Mouse (Mus musculus): ENCODE results near the gene Eid1. TPM values are rescaled to one million over a fixed set of nuclear protein-coding genes. Genes with fewer than 3 reads are reported as not detected.

The Eid1 gene
- polyA plus RNA-seq (2015; fragmentation: Nextera tagmentation; extraction: Ambion mirVana), result 106 and 120 TPM in 2 replicates

DNA sequence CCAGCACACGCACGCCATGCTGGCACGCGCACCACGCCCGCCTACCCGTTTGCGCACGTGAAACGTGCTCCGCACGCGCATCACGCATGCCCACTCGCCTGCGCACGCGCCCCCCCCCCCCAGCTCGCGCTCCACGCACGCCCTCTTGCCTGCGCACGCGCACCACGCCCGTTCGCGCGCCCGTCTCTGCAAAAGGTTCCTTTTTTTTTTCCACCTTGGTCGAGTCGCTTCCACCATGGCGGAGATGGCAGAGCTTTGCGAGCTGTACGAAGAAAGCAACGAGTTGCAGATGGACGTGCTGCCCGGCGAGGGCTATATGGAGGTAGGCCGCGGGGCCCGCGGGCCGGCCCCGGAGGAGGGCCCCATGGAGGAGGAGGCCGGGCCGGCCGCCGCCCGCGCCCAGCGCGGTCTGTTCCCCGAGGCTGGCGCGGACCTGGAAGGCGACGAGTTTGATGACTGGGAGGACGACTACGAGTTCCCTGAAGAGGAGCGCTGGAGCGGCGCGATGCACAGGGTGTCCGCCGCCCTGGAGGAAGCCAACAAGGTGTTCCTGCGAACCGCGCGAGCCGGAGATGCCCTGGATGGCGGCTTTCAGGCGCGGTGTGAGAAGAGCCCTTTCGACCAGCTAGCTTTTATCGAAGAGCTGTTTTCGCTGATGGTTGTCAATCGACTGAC lies at the start of gene Eid1:
TSS of gene Eid1 (plus strand) at position 139 of the 675 bp plus-strand sequence.
- peak within 1 kb of the TSS; percentile 84 for H3K4me2 ChIP-seq (ENCODE audit: low read length)
- H3K27ac ChIP-seq, result peak within 1 kb of the TSS; percentile 77
- no peaks in the 10 kb centered on the region for H3K9me3 ChIP-seq (replicated peaks; ENCODE audit: low read length)
- peak within 1 kb of the TSS; percentile 86 for H3K4me3 ChIP-seq (replicated peaks; ENCODE audit: low read depth, low read length)
- TF ChIP-seq CTCF (IDR thresholded peaks at IDR 0.05; ENCODE audit: low read depth), result no peak
- H3K36me3 ChIP-seq (ENCODE audit: insufficient read depth, low read length), result no peaks in the 10 kb centered on the region
- H3K9ac ChIP-seq (ENCODE audit: low read depth, low read length), result peak within 1 kb of the TSS; percentile 89
- H3K27me3 ChIP-seq (ENCODE audit: insufficient read depth, low read length), result no peaks in the 10 kb centered on the region
- H3K4me1 ChIP-seq (replicated peaks; ENCODE audit: insufficient read depth, low read length), result no peaks in the 10 kb centered on the region
- peak; percentile 78 for DNase-seq (ENCODE audit: low spot score)
- WGBS, result under 1% methylated on average over 69 of the region's 79 CpGs
- peak; percentile 91 for ATAC-seq (replicated peaks; ENCODE audit: low FRiP score, low read depth)

GRCm38 (mm10) chr2:125623211-125623610 lies 49.7 kb upstream of the Eid1 start:
- 0 out of 2 replicates have a peak, but pooled peaks cover 11% of the 10 kb centered on the region for H3K4me1 ChIP-seq (replicated peaks; ENCODE audit: insufficient read depth, low read length)
- no peak for ATAC-seq (replicated peaks; ENCODE audit: low FRiP score, low read depth)
- H3K9ac ChIP-seq (ENCODE audit: low read depth, low read length), result no peak overlapping the region
- H3K4me3 ChIP-seq (replicated peaks; ENCODE audit: low read depth, low read length), result no peak overlapping the region
- H3K36me3 ChIP-seq (ENCODE audit: insufficient read depth, low read length), result 0 out of 2 replicates have a peak, but pooled peaks cover 9% of the 10 kb centered on the region
- no peak for TF ChIP-seq CTCF (IDR thresholded peaks at IDR 0.05; ENCODE audit: low read depth)
- no peak overlapping the region for H3K27ac ChIP-seq
- H3K27me3 ChIP-seq (ENCODE audit: insufficient read depth, low read length), result no peaks in the 10 kb centered on the region
- H3K9me3 ChIP-seq (replicated peaks; ENCODE audit: low read length), result no peaks in the 10 kb centered on the region
- no peak for DNase-seq (ENCODE audit: low spot score)
- 91% methylated on average over 15 of the region's 15 CpGs for WGBS
- H3K4me2 ChIP-seq (ENCODE audit: low read length), result 0 out of 2 replicates have a peak overlapping the region, but pooled peaks have one; percentile 52

- peak; percentile 23 for DNase-seq (ENCODE audit: low spot score)
- Histone ChIP-seq H3K27ac (no peak overlapping the region; the same call in 1 of the 2 replicates), H3K36me3 (ENCODE audit: insufficient read depth, low read length) (0 out of 2 replicates have a peak, but pooled peaks cover 5% of the 10 kb centered on the region), H3K9me3 (replicated peaks; ENCODE audit: low read length) (no peaks in the 10 kb centered on the region), H3K4me1 (replicated peaks; ENCODE audit: insufficient read depth, low read length) (0 out of 2 replicates have a peak, but pooled peaks cover 11% of the 10 kb centered on the region), H3K9ac (ENCODE audit: low read depth, low read length) (peak overlapping the region; percentile 72), H3K4me3 (replicated peaks; ENCODE audit: low read depth, low read length) (peak overlapping the region; percentile 78), H3K4me2 (ENCODE audit: low read length) (peak overlapping the region; percentile 52), H3K27me3 (ENCODE audit: insufficient read depth, low read length) (no peaks in the 10 kb centered on the region)
- no peak for ATAC-seq (replicated peaks; ENCODE audit: low FRiP score, low read depth)
- WGBS, result 4% methylated on average over 9 of the region's 9 CpGs
- no peak for TF ChIP-seq CTCF (IDR thresholded peaks at IDR 0.05; ENCODE audit: low read depth)
These were observed 48.7 kb upstream of the Eid1 start for GRCm38 (mm10) chr2:125624127-125624685.

- no peaks in the 10 kb centered on the region for H3K27me3 ChIP-seq (ENCODE audit: insufficient read depth, low read length)
- peak; percentile 52 for TF ChIP-seq CTCF (IDR thresholded peaks at IDR 0.05; ENCODE audit: low read depth)
- H3K27ac ChIP-seq, result no peak within 1 kb of the TSS; the same call in 1 of the 2 replicates
- peak; percentile 97 for ATAC-seq (replicated peaks; ENCODE audit: low FRiP score, low read depth)
- WGBS, result under 1% methylated on average over 50 of the region's 50 CpGs
- peak within 1 kb of the TSS; percentile 72 for H3K9ac ChIP-seq (ENCODE audit: low read depth, low read length)
- no peaks in the 10 kb centered on the region for H3K9me3 ChIP-seq (replicated peaks; ENCODE audit: low read length)
- DNase-seq (ENCODE audit: low spot score), result peak; percentile 98
- peak within 1 kb of the TSS; percentile 78 for H3K4me3 ChIP-seq (replicated peaks; ENCODE audit: low read depth, low read length)
- H3K4me1 ChIP-seq (replicated peaks; ENCODE audit: insufficient read depth, low read length), result 0 out of 2 replicates have a peak, but pooled peaks cover 11% of the 10 kb centered on the region
- 0 out of 2 replicates have a peak, but pooled peaks cover under 1% of the 10 kb centered on the region for H3K36me3 ChIP-seq (ENCODE audit: insufficient read depth, low read length)
- H3K4me2 ChIP-seq (ENCODE audit: low read length), result peak within 1 kb of the TSS; percentile 52
These were observed 48.0 kb upstream of the Eid1 start, which contains the start of gene Cep152 for GRCm38 (mm10) chr2:125624837-125625351. Gene Cep152, minus strand, starts transcription at chr2:125625113.

- Histone ChIP-seq H3K9me3 (replicated peaks; ENCODE audit: low read length) (no peaks in the 10 kb centered on the region), H3K4me1 (replicated peaks; ENCODE audit: insufficient read depth, low read length) (0 out of 2 replicates have a peak, but pooled peaks cover 11% of the 10 kb centered on the region), H3K36me3 (ENCODE audit: insufficient read depth, low read length) (no peaks in the 10 kb centered on the region), H3K9ac (ENCODE audit: low read depth, low read length) (no peak overlapping the region), H3K4me2 (ENCODE audit: low read length) (no peak overlapping the region), H3K4me3 (replicated peaks; ENCODE audit: low read depth, low read length) (no peak overlapping the region), H3K27ac (no peak overlapping the region), H3K27me3 (ENCODE audit: insufficient read depth, low read length) (no peaks in the 10 kb centered on the region)
- ATAC-seq (replicated peaks; ENCODE audit: low FRiP score, low read depth) (no peak), DNase-seq (ENCODE audit: low spot score) (no peak)
- 79% methylated on average over 4 of the region's 4 CpGs for WGBS
- no peak for TF ChIP-seq CTCF (IDR thresholded peaks at IDR 0.05; ENCODE audit: low read depth)
These were observed 46.4 kb upstream of the Eid1 start for GRCm38 (mm10) chr2:125626536-125626935.

DNA sequence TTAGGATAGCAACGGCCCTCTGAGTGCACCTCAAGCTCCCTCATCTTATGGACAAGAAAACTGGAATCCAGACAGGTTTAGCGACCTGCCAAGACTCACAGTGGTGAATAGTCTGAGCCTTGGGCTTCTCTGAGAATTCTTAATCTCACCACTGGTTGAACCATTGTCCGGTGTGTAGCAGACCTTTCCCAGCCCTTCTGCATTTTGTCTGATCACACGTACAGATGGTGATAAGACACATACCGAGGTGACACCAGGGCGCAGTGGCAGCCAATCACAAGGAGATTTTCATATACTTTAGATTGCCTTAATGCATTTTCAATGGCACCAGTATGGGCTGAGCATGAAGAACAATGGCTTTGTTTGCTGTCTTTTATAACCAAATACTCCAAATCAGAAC lies 44.4 kb upstream of the Eid1 start:
- no peak for ATAC-seq (replicated peaks; ENCODE audit: low FRiP score, low read depth)
- WGBS, result 79% methylated on average over 6 of the region's 6 CpGs
- DNase-seq (ENCODE audit: low spot score), result no peak
- Histone ChIP-seq H3K36me3 (ENCODE audit: insufficient read depth, low read length) (no peaks in the 10 kb centered on the region), H3K9me3 (replicated peaks; ENCODE audit: low read length) (no peaks in the 10 kb centered on the region), H3K4me3 (replicated peaks; ENCODE audit: low read depth, low read length) (no peak overlapping the region), H3K4me1 (replicated peaks; ENCODE audit: insufficient read depth, low read length) (0 out of 2 replicates have a peak, but pooled peaks cover 6% of the 10 kb centered on the region), H3K4me2 (ENCODE audit: low read length) (no peak overlapping the region), H3K27ac (no peak overlapping the region), H3K9ac (ENCODE audit: low read depth, low read length) (no peak overlapping the region), H3K27me3 (ENCODE audit: insufficient read depth, low read length) (no peaks in the 10 kb centered on the region)
- TF ChIP-seq CTCF (IDR thresholded peaks at IDR 0.05; ENCODE audit: low read depth), result no peak

Data from kidney, postnatal 0 days (tissue).